Mouse (Mus musculus): ENCODE data around the gene P2ry13. TPM values are rescaled to one million over a fixed set of nuclear protein-coding genes. Genes with fewer than 3 reads are reported as not detected.

Gene P2ry13
- polyA plus RNA-seq, 1 experiment from 2014 or later, result 1.1 TPM

GRCm38 (mm10) chr3:59160465-59160864, 50.2 kb downstream of the P2ry13 start:
- H3K9me3 ChIP-seq (replicated peaks; ENCODE audit: control insufficient read depth, low read length), result no peaks in the 10 kb centered on the region
- H3K4me3 ChIP-seq (ENCODE audit: low read length), result no peak overlapping the region
- 75% methylated on average over 1 of the region's 1 CpGs for WGBS
- ATAC-seq (replicated peaks; ENCODE audit: extremely low read depth, insufficient read depth, low FRiP score), result no peak
- H3K27me3 ChIP-seq (ENCODE audit: control insufficient read depth, insufficient read depth, low read length), result no peaks in the 10 kb centered on the region
- no peaks in the 10 kb centered on the region for H3K4me1 ChIP-seq (ENCODE audit: control insufficient read depth, insufficient read depth, low read length)
- H3K36me3 ChIP-seq (ENCODE audit: control insufficient read depth, insufficient read depth), result no peaks in the 10 kb centered on the region
- H3K9ac ChIP-seq (ENCODE audit: low read length), result no peak overlapping the region
- no peak overlapping the region for H3K27ac ChIP-seq (ENCODE audit: low read length)
- no peak overlapping the region for H3K4me2 ChIP-seq (ENCODE audit: low read depth, low read length)

Other genes with a start within 250 kb of the P2ry13 start
- 2.3 and 2.6 TPM in 2 replicates for gene Med12l, start 205.1 kb downstream of the P2ry13 start, polyA plus RNA-seq (2015; fragmentation: Nextera tagmentation; extraction: Ambion mirVana)
- 1.5 and 3.5 TPM in 2 replicates for gene Gpr171, start 109.1 kb downstream of the P2ry13 start, polyA plus RNA-seq (2015; fragmentation: Nextera tagmentation; extraction: Ambion mirVana)
- 2.8 and 4.0 TPM in 2 replicates for gene P2ry14, start 57.3 kb downstream of the P2ry13 start, polyA plus RNA-seq (2015; fragmentation: Nextera tagmentation; extraction: Ambion mirVana)
- gene Gpr87, start 15.8 kb downstream of the P2ry13 start, polyA plus RNA-seq (2015; fragmentation: Nextera tagmentation; extraction: Ambion mirVana), result 0.36 and 1.1 TPM in 2 replicates
- gene P2ry12, start 52.0 kb upstream of the P2ry13 start, polyA plus RNA-seq (2015; fragmentation: Nextera tagmentation; extraction: Ambion mirVana), result 0.94 and 1.0 TPM in 2 replicates
- 2.0 and 2.7 TPM in 2 replicates for gene Igsf10, start 133.5 kb upstream of the P2ry13 start, polyA plus RNA-seq (2015; fragmentation: Nextera tagmentation; extraction: Ambion mirVana)

Data from heart, embryonic 16.5 days (tissue).